Mouse (Mus musculus) heart, adult 9 months (tissue): Measurements from ENCODE around the gene Mrpl53.
"Not testable (repeated sequence)": the region's sequence is repeated elsewhere in the genome, so short reads cannot be mapped to it uniquely, and the experiment has no call there.

Experiments
- DNase-seq, 2 experiments: peaks; one replicate each; pipeline ENCODE4 v3.0.0; 2022; ENCODE audit warnings: low spot score in 2 of 2

Mrpl53 gene

GRCm38 (mm10) chr6:83145209-83145608, 36.4 kb downstream of the Mrpl53 start:
- DNase-seq: no peak

- no peak for DNase-seq
Observed at GRCm38 (mm10) chr6:83145805-83146204, 37.0 kb downstream of the Mrpl53 start.

- DNase-seq: no peak
Observed at GRCm38 (mm10) chr6:83147280-83147679, 38.4 kb downstream of the Mrpl53 start.

DNA sequence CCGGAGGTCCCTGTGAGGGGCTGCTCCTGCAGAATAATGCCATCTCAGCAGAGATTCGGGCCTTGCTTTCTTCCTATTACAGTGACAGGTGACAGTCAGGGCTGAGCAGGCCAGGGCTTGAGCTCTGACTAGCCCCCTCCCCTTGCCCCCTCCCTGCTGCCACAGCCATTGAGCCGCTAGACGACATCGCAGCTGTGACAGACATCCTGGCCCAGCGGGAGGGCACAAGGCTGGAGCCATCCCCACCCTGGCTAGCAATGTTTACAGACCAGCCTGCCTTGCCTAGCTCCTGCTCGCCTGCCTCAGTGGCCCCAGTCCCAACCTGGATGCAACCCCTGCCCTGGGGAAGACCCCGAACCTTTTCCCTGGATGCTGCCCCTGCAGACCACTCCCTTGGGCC, 42.9 kb downstream of the Mrpl53 start:
- no peak for DNase-seq

GRCm38 (mm10) chr6:83153038-83153437, 44.2 kb downstream of the Mrpl53 start:
- no peak for DNase-seq

DNA sequence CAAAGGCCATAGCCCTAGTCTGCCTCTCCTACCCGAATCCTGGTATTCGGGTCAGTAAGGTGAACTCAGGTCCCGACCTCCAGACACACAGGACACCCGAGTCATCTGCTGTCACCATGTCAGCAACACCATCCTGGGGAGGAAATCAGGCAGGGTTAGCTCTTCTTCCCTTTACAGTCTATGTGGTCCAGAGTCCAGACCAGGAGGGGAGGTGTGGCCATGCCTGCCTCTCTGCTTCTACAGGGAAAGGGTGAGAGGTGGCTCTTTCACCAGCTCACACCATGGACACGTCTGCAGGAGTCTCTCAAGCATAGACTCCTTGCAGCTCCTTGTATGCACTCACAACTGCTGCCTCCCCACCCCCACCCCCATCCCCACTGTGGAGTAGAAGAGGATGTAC, 44.6 kb downstream of the Mrpl53 start:
- DNase-seq: no peak

- DNase-seq: no peak
Observed at GRCm38 (mm10) chr6:83155552-83156238, 46.9 kb downstream of the Mrpl53 start.

GRCm38 (mm10) chr6:83156259-83156684, 47.4 kb downstream of the Mrpl53 start, which contains the start of the genes Wdr54 and 1700003E16Rik:
TSS of gene Wdr54 (minus strand) at chr6:83156397.
TSS of gene 1700003E16Rik (plus strand) at chr6:83156404.
- peak; percentile 35 to 43 for DNase-seq

GRCm38 (mm10) chr6:83159456-83159855, 50.6 kb downstream of the Mrpl53 start:
- DNase-seq: not testable (repeated sequence)
